Mouse (Mus musculus) heart, adult 2 months (tissue): ENCODE measurements at regions not wholly inside any gene's neighbourhood (a gene's known extent, or its start where the extent isn't known, plus 50 kb on each side); places are given as distances from the start of the nearest gene placed in this dataset.

ENCODE experiments used
- CTCF ChIP-seq: fragments of 200-600 bp; IDR thresholded peaks from 2 replicates; pipeline ENCODE4 v1.8.1; 2022; ENCODE audit warnings: antibody characterized with exemption, mild to moderate bottlenecking, moderate library complexity
- POLR2A ChIP-seq: fragments of 200-500 bp; IDR thresholded peaks from 2 replicates; pipeline ENCODE4 v1.6.1; 2011; ENCODE audit warnings: mild to moderate bottlenecking, low read depth, low read length, control low read depth; ENCODE audit not compliant: insufficient read depth

DNA sequence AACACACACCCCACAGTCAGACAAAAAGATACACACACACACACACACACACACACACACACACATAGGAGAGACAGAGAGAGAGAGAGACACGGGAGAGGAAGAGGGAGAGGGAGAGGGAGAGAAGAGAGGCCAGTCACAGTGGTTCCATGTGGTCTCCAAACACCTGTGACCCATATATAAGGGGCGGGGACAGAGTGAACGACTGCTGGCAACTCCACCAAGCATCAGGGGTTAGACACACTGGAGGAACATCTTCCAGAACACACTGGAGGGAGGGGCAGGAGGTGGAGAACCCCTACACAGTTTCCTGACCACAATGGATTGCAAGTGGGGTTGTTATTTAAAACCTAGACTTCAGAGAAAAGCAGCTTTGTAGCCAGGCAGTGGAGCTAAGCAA, 321.4 kb downstream of the Hlx start:
- no peak for TF ChIP-seq CTCF
- TF ChIP-seq POLR2A = no peak
